Mouse (Mus musculus) MEL (cell line): ENCODE data around the gene Sart1. TPM values are rescaled to one million over a fixed set of nuclear protein-coding genes. Genes with fewer than 3 reads are reported as not detected.

Experiments used
- DNase-seq: peaks from one replicate; pipeline ENCODE4 v3.0.0; 2011; ENCODE audit warnings: low read depth, low spot score
- H3K27ac ChIP-seq: 2 replicates; pipeline ENCODE4 v1.5.1; 2012; ENCODE audit warnings: low read depth, mild to moderate bottlenecking, control low read depth, low read length, moderate library complexity; ENCODE audit not compliant: control insufficient read depth
- H3K27me3 ChIP-seq, 2 experiments: fragments of 150-350 bp in 1 of 2; sonication (generic) in 1 of 2; 2 replicates each; pipeline ENCODE4 v1.6.1; 2012; ENCODE audit warnings: low read length in 2 of 2, mild to moderate bottlenecking in 2 of 2, improper control_type of control experiment in 1 of 2, moderate library complexity in 1 of 2; ENCODE audit not compliant: insufficient read depth in 2 of 2, control insufficient read depth in 1 of 2
- H3K36me3 ChIP-seq, 2 experiments: 2 replicates each; pipeline ENCODE4 v1.6.1; 2012 to 2014; ENCODE audit warnings: low read length in 2 of 2, improper control_type of control experiment in 1 of 2, inconsistent platforms in 1 of 2, mild to moderate bottlenecking in 1 of 2; ENCODE audit not compliant: insufficient read depth in 2 of 2, control insufficient read depth in 1 of 2
- H3K4me1 ChIP-seq, 2 experiments: fragments of 150-350 bp in 1 of 2; sonication (generic) in 1 of 2; 2 replicates each; pipeline ENCODE4 v1.6.1; 2012; ENCODE audit warnings: low read length in 2 of 2, improper control_type of control experiment in 1 of 2, mild to moderate bottlenecking in 1 of 2; ENCODE audit not compliant: insufficient read depth in 2 of 2, control insufficient read depth in 1 of 2
- H3K4me3 ChIP-seq, 2 experiments: fragments of 150-350 bp in 1 of 2; sonication (generic) in 1 of 2; 2 replicates each; pipeline ENCODE4 v1.5.1; 2012; ENCODE audit warnings: low read depth in 2 of 2, low read length in 2 of 2, mild to moderate bottlenecking in 2 of 2, moderate library complexity in 2 of 2, control low read depth in 1 of 2, improper control_type of control experiment in 1 of 2; ENCODE audit not compliant: control insufficient read depth in 1 of 2, insufficient read depth in 1 of 2
- H3K79me2 ChIP-seq: 2 replicates; pipeline ENCODE4 v1.6.1; 2012; ENCODE audit warnings: mild to moderate bottlenecking, low read length, moderate library complexity; ENCODE audit not compliant: control insufficient read depth, poor library complexity, insufficient read depth
- H3K9ac ChIP-seq: 2 replicates; pipeline ENCODE4 v1.6.1; 2012; ENCODE audit warnings: low read depth, mild to moderate bottlenecking, control low read depth, low read length, moderate library complexity; ENCODE audit not compliant: control insufficient read depth, poor library complexity, severe bottlenecking
- H3K9me3 ChIP-seq: fragments of 150-350 bp; sonication (generic); replicated peaks from 2 replicates; pipeline ENCODE4 v1.6.1; 2012; ENCODE audit warnings: mild to moderate bottlenecking, low read length, improper control_type of control experiment, moderate library complexity; ENCODE audit not compliant: insufficient read depth
- CTCF ChIP-seq, 3 experiments: IDR thresholded peaks in 2 of 3; conservative IDR thresholded peaks in 1 of 3; 2 replicates each; pipeline ENCODE4 v1.5.1; 2011 to 2012; ENCODE audit warnings: low read length in 3 of 3, low read depth in 2 of 3, mild to moderate bottlenecking in 2 of 3, improper control_type of control experiment in 1 of 3, inconsistent platforms in 1 of 3, mixed read lengths in 1 of 3, moderate library complexity in 1 of 3; ENCODE audit not compliant: control insufficient read depth in 1 of 3, insufficient read depth in 1 of 3, poor library complexity in 1 of 3, severe bottlenecking in 1 of 3
- ELF1 ChIP-seq: IDR thresholded peaks from 2 replicates; pipeline ENCODE4 v1.6.1; 2014; ENCODE audit warnings: low read depth, mild to moderate bottlenecking, inconsistent platforms, low read length, improper control_type of control experiment, moderate library complexity
- ETS1 ChIP-seq: IDR thresholded peaks from 2 replicates; pipeline ENCODE4 v1.6.1; 2012; ENCODE audit warnings: low read depth, mild to moderate bottlenecking, inconsistent platforms, low read length, improper control_type of control experiment, moderate library complexity
- JUND ChIP-seq: IDR thresholded peaks from 2 replicates; pipeline ENCODE4 v1.6.1; 2011; ENCODE audit warnings: low read depth, mild to moderate bottlenecking, improper control_type of control experiment, low read length
- MAFK ChIP-seq: IDR thresholded peaks from 2 replicates; pipeline ENCODE4 v1.6.1; 2011; ENCODE audit warnings: low read depth, mild to moderate bottlenecking, low read length, improper control_type of control experiment, borderline replicate concordance
- MAZ ChIP-seq: IDR thresholded peaks from 2 replicates; pipeline ENCODE4 v1.6.1; 2012; ENCODE audit warnings: low read depth, mild to moderate bottlenecking, inconsistent platforms, low read length, improper control_type of control experiment
- MEF2A ChIP-seq: IDR thresholded peaks from 2 replicates; pipeline ENCODE4 v1.6.1; 2014; ENCODE audit warnings: low read depth, mild to moderate bottlenecking, inconsistent platforms, low read length, improper control_type of control experiment; ENCODE audit not compliant: poor library complexity, insufficient replicate concordance, severe bottlenecking; ENCODE audit errors: extremely low read depth
- NRF1 ChIP-seq: IDR thresholded peaks from 2 replicates; pipeline ENCODE4 v1.6.1; 2014; ENCODE audit warnings: low read depth, mild to moderate bottlenecking, inconsistent platforms, low read length, improper control_type of control experiment, moderate library complexity; ENCODE audit not compliant: poor library complexity, insufficient read depth, severe bottlenecking
- POLR2AphosphoS5 ChIP-seq: IDR thresholded peaks from 2 replicates; pipeline ENCODE4 v1.6.1; 2012; ENCODE audit warnings: low read depth, borderline replicate concordance, mild to moderate bottlenecking, inconsistent platforms, low read length, moderate library complexity, mixed read lengths
- SIN3A ChIP-seq: IDR thresholded peaks from 2 replicates; pipeline ENCODE4 v1.6.1; 2012; ENCODE audit warnings: low read length, improper control_type of control experiment, inconsistent platforms
- SMC3 ChIP-seq: IDR thresholded peaks from 2 replicates; pipeline ENCODE4 v1.6.1; 2011; ENCODE audit warnings: low read depth, low read length, improper control_type of control experiment
- TBP ChIP-seq: IDR thresholded peaks from 2 replicates; pipeline ENCODE4 v1.8.0; 2011; ENCODE audit warnings: low read depth, low read length, improper control_type of control experiment
- TCF12 ChIP-seq: IDR thresholded peaks from 2 replicates; pipeline ENCODE4 v1.6.1; 2014; ENCODE audit warnings: low read depth, mild to moderate bottlenecking, inconsistent platforms, low read length, improper control_type of control experiment, moderate library complexity
- UBTF ChIP-seq: IDR thresholded peaks from 2 replicates; pipeline ENCODE4 v1.6.1; 2012; ENCODE audit warnings: low read depth, mild to moderate bottlenecking, inconsistent platforms, low read length, improper control_type of control experiment, moderate library complexity, borderline replicate concordance; ENCODE audit not compliant: insufficient read depth
- USF1 ChIP-seq: IDR thresholded peaks from 2 replicates; pipeline ENCODE4 v1.6.1; 2014; ENCODE audit warnings: low read depth, mild to moderate bottlenecking, inconsistent platforms, low read length, improper control_type of control experiment, moderate library complexity
- USF2 ChIP-seq, 2 experiments: IDR thresholded peaks; 2 replicates each; pipeline ENCODE4 v1.6.1; 2011 to 2012; ENCODE audit warnings: improper control_type of control experiment in 2 of 2, low read length in 2 of 2, borderline replicate concordance in 1 of 2, inconsistent platforms in 1 of 2, low read depth in 1 of 2, mild to moderate bottlenecking in 1 of 2; ENCODE audit not compliant: insufficient read depth in 1 of 2
- ZC3H11A ChIP-seq: IDR thresholded peaks from 2 replicates; pipeline ENCODE4 v1.6.1; 2012; ENCODE audit warnings: low read depth, mild to moderate bottlenecking, inconsistent platforms, low read length, improper control_type of control experiment
- ZNF384 ChIP-seq: IDR thresholded peaks from 2 replicates; pipeline ENCODE4 v1.6.1; 2012; ENCODE audit warnings: low read depth, mild to moderate bottlenecking, inconsistent platforms, low read length, improper control_type of control experiment
- polyA plus RNA-seq, 2 experiments: library from polyadenylated mRNA; stranded (reverse) in 1 of 2; unstranded in 1 of 2; fragments of >175 nt in 1 of 2; fragments of >200 nt in 1 of 2; gene quantifications; 2 replicates each; pipeline versions ENCODE4 v1.2.1 to v1.2.4; 2012; ENCODE audit warnings: low replicate concordance in 2 of 2, low read depth in 1 of 2; ENCODE audit not compliant: insufficient read length in 2 of 2, insufficient read depth in 1 of 2, missing spikeins in 1 of 2
- total RNA-seq: library from RNA; depleted of rRNA; stranded (reverse); fragments of 300-350 nt; gene quantifications from 2 replicates; pipeline ENCODE4 v1.2.3, GENCODE M21; 2012

Sart1 gene
- total and polyA plus RNA-seq, 3 experiments, result 117 to 141 TPM; not detected in 1

GRCm38 (mm10) chr19:5348064-5348463 is 40.4 kb downstream of the Sart1 start:
- TF ChIP-seq ETS1 (no peak), SMC3 (no peak), UBTF (no peak), ZNF384 (no peak), TBP (no peak)
- H3K4me1 ChIP-seq, result no peaks in the 10 kb centered on the region
- no peak overlapping the region for H3K27ac ChIP-seq
- peaks cover 0 to 5% of the 10 kb centered on the region in 2 experiments; a peak in 3 of 4 replicates for H3K27me3 ChIP-seq
- H3K4me3 ChIP-seq, result no peak overlapping the region
- no peak for DNase-seq
- H3K36me3 ChIP-seq, result no peaks in the 10 kb centered on the region
- H3K9me3 ChIP-seq, result no peaks in the 10 kb centered on the region
- no peaks in the 10 kb centered on the region for H3K79me2 ChIP-seq
- no peak overlapping the region for H3K9ac ChIP-seq

- no peak overlapping the region for H3K9ac ChIP-seq
- no peak for DNase-seq
- H3K79me2 ChIP-seq, result no peaks in the 10 kb centered on the region
- H3K27ac ChIP-seq, result no peak overlapping the region
- peaks cover 5 to 8% of the 10 kb centered on the region in 2 experiments for H3K27me3 ChIP-seq
- H3K4me1 ChIP-seq, result no peaks in the 10 kb centered on the region
- no peaks in the 10 kb centered on the region for H3K9me3 ChIP-seq
- H3K36me3 ChIP-seq, result no peaks in the 10 kb centered on the region
- H3K4me3 ChIP-seq, result no peak overlapping the region
- TF ChIP-seq SIN3A (no peak), CTCF (IDR thresholded peaks at IDR 0.05 in 2 of 3, conservative IDR thresholded peaks at IDR 0.05 in 1 of 3; ENCODE audit: control insufficient read depth in 1 of 3, insufficient read depth in 1 of 3, low read depth in 2 of 3, low read length in 3 of 3, poor library complexity in 1 of 3, severe bottlenecking in 1 of 3) (no peak), USF1 (no peak), TBP (no peak), MEF2A (no peak), MAZ (no peak), NRF1 (no peak), MAFK (no peak), ZC3H11A (no peak), POLR2AphosphoS5 (no peak), TCF12 (no peak), JUND (no peak), ELF1 (no peak), USF2 (IDR thresholded peaks at IDR 0.05; ENCODE audit: borderline replicate concordance in 1 of 2, insufficient read depth in 1 of 2, low read depth in 1 of 2, low read length in 2 of 2) (no peak)
Measured at GRCm38 (mm10) chr19:5345297-5346131, 43.0 kb downstream of the Sart1 start.
